ENCODE assay signal across 8 mouse cellular contexts in the genomic region with DNA sequence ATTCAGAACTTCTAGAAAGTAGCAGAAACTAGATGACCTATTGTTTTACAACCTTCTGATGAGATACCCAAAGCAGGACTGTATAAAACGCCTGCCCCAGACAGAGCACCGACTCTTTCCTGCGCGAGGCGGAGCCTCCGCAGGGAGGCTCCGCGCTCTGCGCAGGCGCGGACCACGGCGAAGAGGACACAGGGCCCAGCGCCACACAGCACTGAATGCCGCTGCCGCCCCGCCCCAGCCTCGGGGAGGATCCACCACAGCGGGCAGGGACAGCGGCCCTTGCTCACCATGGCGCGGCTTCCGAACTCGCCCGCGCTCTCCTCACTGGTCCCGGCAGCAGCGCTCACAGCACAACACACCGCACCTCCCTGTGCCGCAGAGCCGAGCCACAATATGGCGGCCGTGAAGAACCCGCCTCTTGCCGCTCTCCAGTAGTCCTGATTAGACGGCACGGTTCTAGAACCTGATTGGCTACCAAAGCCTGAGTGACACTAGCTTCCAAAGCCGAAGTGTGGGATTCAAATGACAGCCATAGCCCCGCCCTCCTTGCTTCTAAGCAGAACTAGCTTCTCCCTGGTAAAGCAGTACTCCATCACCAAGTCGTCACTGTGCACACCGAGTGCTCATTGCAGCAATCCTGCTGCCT. TPM values are rescaled to one million over a fixed set of nuclear protein-coding genes. Genes with fewer than 3 reads are reported as not detected.
DNase-seq lines count a peak whose midpoint lies in the region; ATAC-seq lines count a peak whose summit lies in the region.

A gene (minus strand): TSS at position 384 of the 646 bp plus-strand sequence.

- ATAC-seq in hindbrain, embryonic 11.5 days (ENCODE audit: low FRiP score): peak; percentile 99

- WGBS in hindbrain, embryonic 11.5 days: under 1% methylated on average over 41 of the region's 41 CpGs

- no peaks in the 10 kb centered on the region for H3K27me3 ChIP-seq in hindbrain, embryonic 11.5 days (ENCODE audit: control insufficient read depth, insufficient read depth, low read length)

- no peaks in the 10 kb centered on the region for H3K9me3 ChIP-seq in hindbrain, embryonic 11.5 days (ENCODE audit: control insufficient read depth, low read length)

- peak; percentile 95 for DNase-seq in Muller cell, postnatal 12 days (ENCODE audit: inconsistent ontology term)
- DNase-seq in cerebellum, adult 9-11 months: peak; percentile 95
- DNase-seq in frontal cortex, adult 2 months (ENCODE audit: extremely low spot score in 1 of 2, low spot score in 1 of 2): peak; percentile 90
- peak; percentile 93 for DNase-seq in hindbrain, embryonic 11.5 days (ENCODE audit: low spot score)
- DNase-seq in layer of hippocampus, postnatal 10 days (ENCODE audit: low spot score in 2 of 2): peak; percentile 85 to 90
- peak; percentile 95 for DNase-seq in lung, postnatal 10 days
- peak; percentile 83 for DNase-seq in ovary, postnatal 36 days (ENCODE audit: low spot score)
- peak; percentile 89 for DNase-seq in thymus, postnatal 25 days

- no peaks in the 10 kb centered on the region for H3K36me3 ChIP-seq in hindbrain, embryonic 11.5 days (ENCODE audit: control insufficient read depth, insufficient read depth, low read length)

- H3K9ac ChIP-seq in hindbrain, embryonic 11.5 days (ENCODE audit: low read depth, low read length): peak within 1 kb of the TSS; percentile 94

- H3K4me2 ChIP-seq in hindbrain, embryonic 11.5 days (replicated peaks; ENCODE audit: low read depth, low read length): peak within 1 kb of the TSS; percentile 42

- peak within 1 kb of the TSS; percentile 74 for H3K4me3 ChIP-seq in hindbrain, embryonic 11.5 days (ENCODE audit: low read depth, low read length)

- peak within 1 kb of the TSS; percentile 99 for H3K27ac ChIP-seq in hindbrain, embryonic 11.5 days (ENCODE audit: low read depth, low read length)

- peaks cover 3% of the 10 kb centered on the region; the same call in 1 of the 2 replicates for H3K4me1 ChIP-seq in hindbrain, embryonic 11.5 days (replicated peaks; ENCODE audit: control insufficient read depth, insufficient read depth, low read length)

RNA-seq across cellular contexts. Expression of the gene that starts here (rescaled TPM):
- 0.92 TPM in 1 of 2 replicates, not detected in the other for polyA plus RNA-seq in frontal cortex, adult 2 months (2012; rRNA removed)
- 0.66 TPM in 1 of 2 replicates, not detected in the other for polyA plus RNA-seq in hindbrain, embryonic 11.5 days (2014; fragmentation: Nextera tagmentation; extraction: Ambion mirVana)
- total RNA-seq in layer of hippocampus, postnatal 10 days (2021): under 1 TPM in 1 of 2 experiments, not detected in 1; 0.91 TPM

Comparison
In these comparisons a context has a peak if more than half of its experiments do, and no peak if none do; other contexts are left out.
1. Peak in every context shown above with its lines: DNase-seq, ATAC-seq, H3K4me3 ChIP-seq and H3K27ac ChIP-seq.
2. Peak in DNase-seq in frontal cortex, adult 2 months; RNA of the gene not detected or under 1 TPM.
3. Peak in DNase-seq, ATAC-seq, H3K4me3 ChIP-seq, H3K27ac ChIP-seq, H3K9ac ChIP-seq and H3K4me2 ChIP-seq in hindbrain, embryonic 11.5 days; RNA of the gene not detected or under 1 TPM.
4. Peak in DNase-seq in layer of hippocampus, postnatal 10 days; RNA of the gene not detected or under 1 TPM.